Mouse (Mus musculus) G1E (cell line): ENCODE measurements around the gene Ints5. TPM values are rescaled to one million over a fixed set of nuclear protein-coding genes. Genes with fewer than 3 reads are reported as not detected.

Experiments used
- ATAC-seq: 2 replicates; pipeline ENCODE4 v1.8.0; 2016; ENCODE audit warnings: mild to moderate bottlenecking; ENCODE audit not compliant: insufficient number of reproducible peaks, poor library complexity, low FRiP score, severe bottlenecking; ENCODE audit errors: extremely low read depth
- DNase-seq: peaks from one replicate; pipeline ENCODE4 v3.0.0; 2012; ENCODE audit warnings: low spot score
- H3K27me3 ChIP-seq: 2 replicates; pipeline ENCODE4 v1.6.1; 2012; ENCODE audit warnings: mild to moderate bottlenecking, low read length, inconsistent platforms; ENCODE audit not compliant: insufficient read depth
- H3K36me3 ChIP-seq: replicated peaks from 2 replicates; pipeline ENCODE3; 2012; ENCODE audit warnings: mild to moderate bottlenecking, inconsistent platforms
- H3K4me1 ChIP-seq: 2 replicates; pipeline ENCODE4 v1.6.1; 2012; ENCODE audit warnings: low read depth, low read length, inconsistent platforms, mixed read lengths; ENCODE audit not compliant: insufficient read depth
- H3K4me3 ChIP-seq: 2 replicates; pipeline ENCODE4 v1.5.1; 2012; ENCODE audit warnings: low read depth, mild to moderate bottlenecking, inconsistent platforms, low read length, moderate library complexity, mixed read lengths
- H3K9me3 ChIP-seq: replicated peaks from 2 replicates; pipeline ENCODE4 v1.6.1; 2012; ENCODE audit warnings: inconsistent platforms
- CTCF ChIP-seq: IDR thresholded peaks from 2 replicates; pipeline ENCODE4 v1.5.1; 2012; ENCODE audit warnings: low read depth, low read length, inconsistent platforms, mixed read lengths
- GATA1 ChIP-seq: IDR thresholded peaks from 2 replicates; pipeline ENCODE4 v1.6.1; 2012; ENCODE audit warnings: borderline replicate concordance, low read length, inconsistent platforms, mixed read lengths
- GATA2 ChIP-seq: IDR thresholded peaks from 2 replicates; pipeline ENCODE4 v1.6.1; 2012; ENCODE audit warnings: low read depth, low read length, inconsistent platforms, borderline replicate concordance
- TAL1 ChIP-seq: conservative IDR thresholded peaks from 2 replicates; pipeline ENCODE4 v1.6.1; 2012; ENCODE audit warnings: low read depth, low read length, inconsistent platforms, mixed read lengths
- polyA plus RNA-seq: library from polyadenylated mRNA; stranded (reverse); fragments of >175 nt; gene quantifications from 2 replicates; pipeline ENCODE4 v1.2.3, GENCODE M21; 2012
- total RNA-seq, 2 experiments: library from RNA; stranded (forward) in 1 of 2; stranded (reverse) in 1 of 2; fragments of 200-1000 nt in 1 of 2; fragments of >200 nt in 1 of 2; fragmentation: Nextera tagmentation in 1 of 2; gene quantifications; 2 replicates each; pipeline ENCODE4 v1.2.3; 2014 to 2017

The Ints5 gene
- total and polyA plus RNA-seq, 3 experiments, result 16.6 to 64.0 (median 35.7) TPM

- Histone ChIP-seq H3K36me3 (peaks cover 76% of the 10 kb centered on the region), H3K27me3 (no peaks in the 10 kb centered on the region), H3K4me1 (peaks cover 77% of the 10 kb centered on the region), H3K4me3 (no peak overlapping the region), H3K9me3 (no peaks in the 10 kb centered on the region)
- no peak for DNase-seq
- TF ChIP-seq CTCF (no peak), TAL1 (no peak), GATA1 (no peak), GATA2 (no peak)
- no peak for ATAC-seq
These were observed 54.1 kb downstream of the Ints5 start for GRCm38 (mm10) chr19:8946929-8947328.

Other genes with a start within 250 kb of the Ints5 start
Only the 20 nearest of the 33 such genes appear.
- gene Zbtb3, start 90.5 kb upstream of the Ints5 start, total RNA-seq (2014; fragmentation: Nextera tagmentation), result 0.73 and 1.7 TPM in 2 replicates
- gene Zbtb3, start 90.5 kb upstream of the Ints5 start, total RNA-seq (2017), result 2.7 and 3.2 TPM in 2 replicates
- gene Zbtb3, start 90.5 kb upstream of the Ints5 start, polyA plus RNA-seq, result 1.7 and 1.8 TPM in 2 replicates
- 61.6 and 73.9 TPM in 2 replicates for gene Ttc9c, start 73.7 kb upstream of the Ints5 start, total RNA-seq (2014; fragmentation: Nextera tagmentation)
- gene Ttc9c, start 73.7 kb upstream of the Ints5 start, total RNA-seq (2017), result 74.7 and 76.1 TPM in 2 replicates
- 4.7 and 6.9 TPM in 2 replicates for gene Ttc9c, start 73.7 kb upstream of the Ints5 start, polyA plus RNA-seq
- 75.0 and 82.1 TPM in 2 replicates for gene Hnrnpul2, start 73.0 kb upstream of the Ints5 start, total RNA-seq (2014; fragmentation: Nextera tagmentation)
- gene Hnrnpul2, start 73.0 kb upstream of the Ints5 start, total RNA-seq (2017), result 33.7 and 45.9 TPM in 2 replicates
- gene Hnrnpul2, start 73.0 kb upstream of the Ints5 start, polyA plus RNA-seq, result 114 and 136 TPM in 2 replicates
- not detected in 2 replicates for gene AC129217.1, start 63.2 kb upstream of the Ints5 start, total RNA-seq (2014; fragmentation: Nextera tagmentation)
- gene AC129217.1, start 63.2 kb upstream of the Ints5 start, total RNA-seq (2017), result 3.4 and 3.7 TPM in 2 replicates
- gene AC129217.1, start 63.2 kb upstream of the Ints5 start, polyA plus RNA-seq, result 102 and 115 TPM in 2 replicates
- gene Bscl2, start 55.5 kb upstream of the Ints5 start, total RNA-seq (2014; fragmentation: Nextera tagmentation), result 17.0 and 20.5 TPM in 2 replicates
- gene Bscl2, start 55.5 kb upstream of the Ints5 start, total RNA-seq (2017), result 5.5 and 6.6 TPM in 2 replicates
- gene Bscl2, start 55.5 kb upstream of the Ints5 start, polyA plus RNA-seq, result 6.5 and 9.0 TPM in 2 replicates
- gene Gng3, start 53.8 kb upstream of the Ints5 start, total RNA-seq (2014; fragmentation: Nextera tagmentation), result not detected in 2 replicates
- gene Gng3, start 53.8 kb upstream of the Ints5 start, total RNA-seq (2017), result 0.11 TPM in 1 of 2 replicates, not detected in the other
- gene Gng3, start 53.8 kb upstream of the Ints5 start, polyA plus RNA-seq, result not detected in 2 replicates
- gene Lrrn4cl, start 42.2 kb upstream of the Ints5 start, total RNA-seq (2014; fragmentation: Nextera tagmentation), result not detected in 2 replicates
- gene Lrrn4cl, start 42.2 kb upstream of the Ints5 start, total RNA-seq (2017), result 0.06 and 0.16 TPM in 2 replicates
- gene Lrrn4cl, start 42.2 kb upstream of the Ints5 start, polyA plus RNA-seq, result not detected in 2 replicates
- 101 and 102 TPM in 2 replicates for gene Ubxn1, start 21.5 kb upstream of the Ints5 start, total RNA-seq (2014; fragmentation: Nextera tagmentation)
- 184 and 203 TPM in 2 replicates for gene Ubxn1, start 21.5 kb upstream of the Ints5 start, total RNA-seq (2017)
- gene Ubxn1, start 21.5 kb upstream of the Ints5 start, polyA plus RNA-seq, result 233 and 309 TPM in 2 replicates
- gene Uqcc3, start 12.1 kb upstream of the Ints5 start, total RNA-seq (2014; fragmentation: Nextera tagmentation), result 22.3 and 24.8 TPM in 2 replicates
- gene Uqcc3, start 12.1 kb upstream of the Ints5 start, total RNA-seq (2017), result 107 and 112 TPM in 2 replicates
- 39.6 and 41.1 TPM in 2 replicates for gene Uqcc3, start 12.1 kb upstream of the Ints5 start, polyA plus RNA-seq
- 9.1 and 11.4 TPM in 2 replicates for gene Lbhd1, start 9.3 kb upstream of the Ints5 start, total RNA-seq (2014; fragmentation: Nextera tagmentation)
- gene Lbhd1, start 9.3 kb upstream of the Ints5 start, total RNA-seq (2017), result 14.8 and 18.1 TPM in 2 replicates
- gene Lbhd1, start 9.3 kb upstream of the Ints5 start, polyA plus RNA-seq, result 0.64 and 0.67 TPM in 2 replicates
- gene Gm49403, start 9.1 kb upstream of the Ints5 start, total RNA-seq (2014; fragmentation: Nextera tagmentation), result not detected in 2 replicates
- not detected in 2 replicates for gene Gm49403, start 9.1 kb upstream of the Ints5 start, total RNA-seq (2017)
- gene Gm49403, start 9.1 kb upstream of the Ints5 start, polyA plus RNA-seq, result not detected in 2 replicates
- gene 1810009A15Rik, start 4.2 kb upstream of the Ints5 start, total RNA-seq (2014; fragmentation: Nextera tagmentation), result 53.0 and 65.4 TPM in 2 replicates
- gene 1810009A15Rik, start 4.2 kb upstream of the Ints5 start, total RNA-seq (2017), result 84.9 and 104 TPM in 2 replicates
- gene 1810009A15Rik, start 4.2 kb upstream of the Ints5 start, polyA plus RNA-seq, result 66.1 and 85.7 TPM in 2 replicates
- 10.6 and 15.0 TPM in 2 replicates for gene Gm49416, start 4.1 kb upstream of the Ints5 start, total RNA-seq (2014; fragmentation: Nextera tagmentation)
- not detected in 2 replicates for gene Gm49416, start 4.1 kb upstream of the Ints5 start, total RNA-seq (2017)
- gene Gm49416, start 4.1 kb upstream of the Ints5 start, polyA plus RNA-seq, result 8.7 and 10.4 TPM in 2 replicates
- 197 and 214 TPM in 2 replicates for gene Ganab, start 5.1 kb downstream of the Ints5 start, total RNA-seq (2014; fragmentation: Nextera tagmentation)
- 75.0 and 75.6 TPM in 2 replicates for gene Ganab, start 5.1 kb downstream of the Ints5 start, total RNA-seq (2017)
- 50.7 and 56.2 TPM in 2 replicates for gene Ganab, start 5.1 kb downstream of the Ints5 start, polyA plus RNA-seq
- 70.3 and 75.7 TPM in 2 replicates for gene B3gat3, start 27.4 kb downstream of the Ints5 start, total RNA-seq (2014; fragmentation: Nextera tagmentation)
- 38.8 and 47.0 TPM in 2 replicates for gene B3gat3, start 27.4 kb downstream of the Ints5 start, total RNA-seq (2017)
- 156 and 180 TPM in 2 replicates for gene B3gat3, start 27.4 kb downstream of the Ints5 start, polyA plus RNA-seq
- 1.1 TPM in 1 of 2 replicates, not detected in the other for gene Rom1, start 36.4 kb downstream of the Ints5 start, total RNA-seq (2014; fragmentation: Nextera tagmentation)
- gene Rom1, start 36.4 kb downstream of the Ints5 start, total RNA-seq (2017), result 5.4 and 6.0 TPM in 2 replicates
- gene Rom1, start 36.4 kb downstream of the Ints5 start, polyA plus RNA-seq, result 14.2 and 16.0 TPM in 2 replicates
- gene Eml3, start 36.5 kb downstream of the Ints5 start, total RNA-seq (2014; fragmentation: Nextera tagmentation), result 24.7 and 26.3 TPM in 2 replicates
- 40.1 and 42.5 TPM in 2 replicates for gene Eml3, start 36.5 kb downstream of the Ints5 start, total RNA-seq (2017)
- gene Eml3, start 36.5 kb downstream of the Ints5 start, polyA plus RNA-seq, result 111 and 114 TPM in 2 replicates
- 183 and 186 TPM in 2 replicates for gene Mta2, start 48.9 kb downstream of the Ints5 start, total RNA-seq (2014; fragmentation: Nextera tagmentation)
- 166 and 177 TPM in 2 replicates for gene Mta2, start 48.9 kb downstream of the Ints5 start, total RNA-seq (2017)
- 67.7 and 76.9 TPM in 2 replicates for gene Mta2, start 48.9 kb downstream of the Ints5 start, polyA plus RNA-seq
- gene Tut1, start 60.8 kb downstream of the Ints5 start, total RNA-seq (2014; fragmentation: Nextera tagmentation), result 17.8 and 25.6 TPM in 2 replicates
- 32.3 and 37.3 TPM in 2 replicates for gene Tut1, start 60.8 kb downstream of the Ints5 start, total RNA-seq (2017)
- 60.9 and 74.1 TPM in 2 replicates for gene Tut1, start 60.8 kb downstream of the Ints5 start, polyA plus RNA-seq
- 955 and 998 TPM in 2 replicates for gene Eef1g, start 74.0 kb downstream of the Ints5 start, total RNA-seq (2014; fragmentation: Nextera tagmentation)
- 647 and 686 TPM in 2 replicates for gene Eef1g, start 74.0 kb downstream of the Ints5 start, total RNA-seq (2017)
- 112 and 237 TPM in 2 replicates for gene Eef1g, start 74.0 kb downstream of the Ints5 start, polyA plus RNA-seq